Mouse (Mus musculus) forebrain, embryonic 14.5 days (tissue): ENCODE measurements at regions not wholly inside any gene's neighbourhood (a gene's known extent, or its start where the extent isn't known, plus 50 kb on each side); places are given as distances from the start of the nearest gene placed in this dataset.

ENCODE experiments used
- ATAC-seq: fragments of 200-750 bp; cut with Nextera tagmentation; 2 replicates; pipeline ENCODE4 v1.8.0; 2017; ENCODE audit warnings: mild to moderate bottlenecking, moderate library complexity
- DNase-seq: peaks from one replicate; pipeline ENCODE4 v3.0.0-alpha.2; 2015; ENCODE audit warnings: low spot score
- H3K27ac ChIP-seq: fragments of 300-500 bp; sonication (generic); 2 replicates; pipeline ENCODE4 v1.5.1; 2014; ENCODE audit warnings: low read depth, mild to moderate bottlenecking, control low read depth, low read length, moderate library complexity
- H3K27me3 ChIP-seq: fragments of 300-500 bp; sonication (generic); replicated peaks from 2 replicates; pipeline ENCODE4 v1.6.1; 2014; ENCODE audit warnings: low read length, control low read depth, mixed read lengths; ENCODE audit not compliant: control insufficient read depth, insufficient read depth
- H3K36me3 ChIP-seq: fragments of 300-500 bp; sonication (generic); 2 replicates; pipeline ENCODE4 v1.6.1; 2014; ENCODE audit warnings: low read length, control low read depth; ENCODE audit not compliant: control insufficient read depth, insufficient read depth
- H3K4me1 ChIP-seq: fragments of 300-500 bp; sonication (generic); 2 replicates; pipeline ENCODE4 v1.6.1; 2014; ENCODE audit warnings: antibody characterized with exemption, low read length, control low read depth; ENCODE audit not compliant: control insufficient read depth, insufficient read depth
- H3K4me2 ChIP-seq: fragments of 300-500 bp; sonication (generic); 2 replicates; pipeline ENCODE4 v1.6.1; 2014; ENCODE audit warnings: mild to moderate bottlenecking, control low read depth, low read length
- H3K4me3 ChIP-seq: fragments of 300-500 bp; sonication (generic); 2 replicates; pipeline ENCODE4 v1.5.1; 2014; ENCODE audit warnings: low read depth, low read length, control low read depth
- H3K9ac ChIP-seq: fragments of 300-500 bp; sonication (generic); 2 replicates; pipeline ENCODE4 v1.6.1; 2014; ENCODE audit warnings: mild to moderate bottlenecking, low read length, control low read depth, moderate library complexity
- H3K9me3 ChIP-seq: fragments of 300-500 bp; sonication (generic); replicated peaks from 2 replicates; pipeline ENCODE4 v1.6.1; 2016; ENCODE audit warnings: low read length, control low read depth, mixed read lengths; ENCODE audit not compliant: control insufficient read depth
- WGBS: fragments of 180-500 bp; shearing (Covaris S2); extraction: QIAGEN DNeasy Blood & Tissue Kit; methylation state at CpG from one replicate; pipeline ENCODE4 v1.1.7; 2014; 5-methylcytosine and 5-hydroxymethylcytosine counted together

GRCm38 (mm10) chr4:89478646-89479237 lies 167.9 kb upstream of the Cdkn2b start:
- no peaks in the 10 kb centered on the region for H3K4me1 ChIP-seq
- WGBS, result 80% methylated on average over 12 of the region's 12 CpGs
- no peak overlapping the region for H3K4me3 ChIP-seq
- ATAC-seq, result no peak
- no peaks in the 10 kb centered on the region for H3K27me3 ChIP-seq
- H3K4me2 ChIP-seq, result no peak overlapping the region
- no peak for DNase-seq
- no peaks in the 10 kb centered on the region for H3K36me3 ChIP-seq
- no peak overlapping the region for H3K27ac ChIP-seq
- H3K9me3 ChIP-seq, result no peaks in the 10 kb centered on the region
- no peak overlapping the region for H3K9ac ChIP-seq

GRCm38 (mm10) chr4:89475848-89476247 lies 165.0 kb upstream of the Cdkn2b start:
- Histone ChIP-seq H3K36me3 (no peaks in the 10 kb centered on the region), H3K4me1 (no peaks in the 10 kb centered on the region), H3K4me3 (no peak overlapping the region), H3K9ac (no peak overlapping the region), H3K27ac (no peak overlapping the region), H3K4me2 (no peak overlapping the region), H3K9me3 (no peaks in the 10 kb centered on the region), H3K27me3 (no peaks in the 10 kb centered on the region)
- WGBS, result 84% methylated on average over 3 of the region's 3 CpGs
- DNase-seq (no peak), ATAC-seq (no peak)

GRCm38 (mm10) chr4:89474836-89475541 lies 164.2 kb upstream of the Cdkn2b start:
- Histone ChIP-seq H3K4me3 (no peak overlapping the region), H3K36me3 (no peaks in the 10 kb centered on the region), H3K9ac (no peak overlapping the region), H3K4me1 (peaks cover 1% of the 10 kb centered on the region; the same call in 1 of the 2 replicates), H3K4me2 (no peak overlapping the region), H3K27ac (no peak overlapping the region), H3K9me3 (no peaks in the 10 kb centered on the region), H3K27me3 (no peaks in the 10 kb centered on the region)
- DNase-seq (no peak), ATAC-seq (no peak)
- 77% methylated on average over 7 of the region's 7 CpGs for WGBS

DNA sequence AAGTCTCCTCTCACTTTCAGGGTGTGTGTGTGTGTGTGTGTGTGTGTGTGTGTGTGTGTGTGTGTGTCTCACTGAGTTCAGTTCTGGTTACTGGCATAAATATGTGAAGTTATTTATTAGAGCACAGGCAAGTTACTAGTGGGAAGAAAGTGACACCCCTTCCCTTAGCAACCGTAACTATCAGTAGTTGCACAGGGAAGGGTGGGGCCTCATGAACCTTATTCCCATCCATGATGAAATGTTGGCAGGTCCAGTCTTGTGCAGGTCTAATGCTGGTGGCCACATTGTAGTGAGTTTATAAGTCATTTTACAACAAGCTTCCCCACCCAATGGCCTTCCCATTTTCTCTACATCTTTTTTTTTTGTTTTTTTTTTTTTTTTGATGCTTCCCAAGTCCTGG lies 160.6 kb upstream of the Cdkn2b start:
- peaks cover 6% of the 10 kb centered on the region for H3K4me1 ChIP-seq
- H3K9me3 ChIP-seq, result no peaks in the 10 kb centered on the region
- no peak overlapping the region for H3K9ac ChIP-seq
- H3K4me2 ChIP-seq, result no peak overlapping the region
- DNase-seq (no peak), ATAC-seq (no peak)
- no peaks in the 10 kb centered on the region for H3K27me3 ChIP-seq
- H3K36me3 ChIP-seq, result no peaks in the 10 kb centered on the region
- WGBS, result 89% methylated on average over 1 of the region's 1 CpGs
- no peak overlapping the region for H3K27ac ChIP-seq
- no peak overlapping the region for H3K4me3 ChIP-seq

GRCm38 (mm10) chr4:89470756-89471155 lies 159.9 kb upstream of the Cdkn2b start:
- Histone ChIP-seq H3K4me1 (peaks cover 6% of the 10 kb centered on the region), H3K27me3 (no peaks in the 10 kb centered on the region), H3K4me2 (no peak overlapping the region), H3K4me3 (no peak overlapping the region), H3K9ac (no peak overlapping the region), H3K36me3 (no peaks in the 10 kb centered on the region), H3K27ac (no peak overlapping the region), H3K9me3 (no peaks in the 10 kb centered on the region)
- 0 out of 2 replicates have a peak, but pooled peaks have one; percentile 46 for ATAC-seq
- 42% methylated on average over 2 of the region's 2 CpGs for WGBS
- DNase-seq, result peak; percentile 14

- H3K27me3 ChIP-seq, result no peaks in the 10 kb centered on the region
- no peak overlapping the region for H3K27ac ChIP-seq
- H3K4me1 ChIP-seq, result peaks cover 6% of the 10 kb centered on the region
- no peak overlapping the region for H3K4me2 ChIP-seq
- H3K9ac ChIP-seq, result no peak overlapping the region
- ATAC-seq, result peak; percentile 91
- 5% methylated on average over 8 of the region's 8 CpGs for WGBS
- no peak overlapping the region for H3K4me3 ChIP-seq
- DNase-seq, result peak; percentile 73
- no peaks in the 10 kb centered on the region for H3K9me3 ChIP-seq
- H3K36me3 ChIP-seq, result no peaks in the 10 kb centered on the region
Observed at GRCm38 (mm10) chr4:89469883-89470282, 159.0 kb upstream of the Cdkn2b start.

GRCm38 (mm10) chr4:89469406-89469805 lies 158.6 kb upstream of the Cdkn2b start:
- Histone ChIP-seq H3K9ac (no peak overlapping the region), H3K4me1 (peaks cover 6% of the 10 kb centered on the region), H3K4me3 (no peak overlapping the region), H3K27me3 (no peaks in the 10 kb centered on the region), H3K36me3 (no peaks in the 10 kb centered on the region), H3K9me3 (no peaks in the 10 kb centered on the region), H3K4me2 (no peak overlapping the region), H3K27ac (no peak overlapping the region)
- 0 out of 2 replicates have a peak, but pooled peaks have one; percentile 8 for ATAC-seq
- 44% methylated on average over 3 of the region's 3 CpGs for WGBS
- DNase-seq, result no peak

GRCm38 (mm10) chr4:89466766-89467165 lies 155.9 kb upstream of the Cdkn2b start:
- no peak overlapping the region for H3K27ac ChIP-seq
- H3K9me3 ChIP-seq, result no peaks in the 10 kb centered on the region
- no peaks in the 10 kb centered on the region for H3K27me3 ChIP-seq
- H3K4me3 ChIP-seq, result no peak overlapping the region
- no peak overlapping the region for H3K9ac ChIP-seq
- WGBS, result 90% methylated on average over 3 of the region's 3 CpGs
- no peak for DNase-seq
- H3K4me1 ChIP-seq, result peaks cover 6% of the 10 kb centered on the region
- no peak for ATAC-seq
- no peaks in the 10 kb centered on the region for H3K36me3 ChIP-seq
- no peak overlapping the region for H3K4me2 ChIP-seq

DNA sequence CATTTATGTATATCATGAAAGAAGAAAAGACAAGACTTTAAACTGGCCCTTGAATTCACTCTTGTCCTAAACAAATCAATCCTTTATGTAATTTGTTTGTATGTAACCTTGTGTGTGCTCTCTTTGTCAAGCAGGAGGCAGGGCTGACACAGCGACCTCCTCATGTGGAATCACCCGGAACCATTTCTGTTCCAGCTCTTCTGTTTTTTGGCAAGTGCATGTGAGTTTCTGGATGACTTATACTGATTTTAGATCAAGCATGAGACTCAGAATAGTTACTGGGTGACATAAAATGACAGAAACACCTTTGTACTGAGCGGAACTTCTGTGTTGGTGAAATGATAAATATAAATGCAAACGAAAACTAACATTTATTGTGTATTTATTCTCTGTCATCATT lies 152.3 kb upstream of the Cdkn2b start:
- ATAC-seq (no peak), DNase-seq (no peak)
- no peak overlapping the region for H3K4me3 ChIP-seq
- H3K9ac ChIP-seq, result no peak overlapping the region
- H3K27ac ChIP-seq, result no peak overlapping the region
- H3K36me3 ChIP-seq, result no peaks in the 10 kb centered on the region
- WGBS, result 93% methylated on average over 4 of the region's 4 CpGs
- H3K4me2 ChIP-seq, result no peak overlapping the region
- H3K4me1 ChIP-seq, result no peaks in the 10 kb centered on the region
- H3K9me3 ChIP-seq, result no peaks in the 10 kb centered on the region
- no peaks in the 10 kb centered on the region for H3K27me3 ChIP-seq
